Comparison of ENCODE assay signal across 23 mouse cellular contexts in the genomic region with DNA sequence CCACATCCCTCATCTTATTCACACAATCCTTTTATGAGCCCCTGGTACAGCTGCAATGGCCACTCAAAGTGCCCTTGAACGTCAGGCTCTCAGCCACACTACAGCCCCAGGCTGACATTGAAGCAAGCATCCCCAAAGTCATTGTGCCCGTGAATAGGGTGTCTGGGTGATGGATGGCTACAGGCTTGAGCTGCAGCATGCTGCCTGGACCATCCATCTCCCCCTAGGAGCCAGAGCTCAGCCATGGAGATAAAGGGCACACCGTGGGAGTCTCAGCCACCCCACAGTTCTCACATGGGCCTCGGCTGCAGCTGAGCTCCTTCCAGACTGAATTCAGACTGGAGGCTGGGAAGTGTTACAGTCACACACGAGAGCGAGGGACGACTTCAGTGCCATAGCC.
DNase-seq lines count a peak whose midpoint lies in the region; ATAC-seq lines count a peak whose summit lies in the region.
"Had no signal": no experiment of that assay in that cellular context is flagged by ENCODE, and none has a peak within 500 bp of the region (broad histone marks: within the 10 kb centered on the region; RNA-seq: fewer than 3 reads in every experiment).

No protein-coding gene starts in this region.

- H3K4me2 ChIP-seq in hindbrain, embryonic 12.5 days (replicated peaks): no peak overlapping the region
- no peak overlapping the region for H3K4me2 ChIP-seq in neural tube, embryonic 15.5 days
- H3K4me2 ChIP-seq: forebrain, embryonic 15.5 days; heart, embryonic 11.5 days; kidney, embryonic 15.5 days; liver, embryonic 13.5 days had no signal

- H3K4me3 ChIP-seq in megakaryocyte, embryonic 14.5 days (replicated peaks): peak overlapping the region; percentile 35
- H3K4me3 ChIP-seq in hindbrain, embryonic 12.5 days: no peak overlapping the region
- no peak overlapping the region for H3K4me3 ChIP-seq in neural tube, embryonic 15.5 days (replicated peaks)
- H3K4me3 ChIP-seq: forebrain, embryonic 15.5 days; kidney, embryonic 15.5 days; liver, embryonic 13.5 days; midbrain, embryonic 10.5 days had no signal

- H3K36me3 ChIP-seq in megakaryocyte, embryonic 14.5 days (replicated peaks; ENCODE audit: low read length): no peaks in the 10 kb centered on the region
- H3K36me3 ChIP-seq in hindbrain, embryonic 12.5 days: no peaks in the 10 kb centered on the region
- no peaks in the 10 kb centered on the region for H3K36me3 ChIP-seq in neural tube, embryonic 15.5 days
- H3K36me3 ChIP-seq: forebrain, embryonic 15.5 days; kidney, embryonic 15.5 days; liver, embryonic 13.5 days; midbrain, embryonic 10.5 days had no signal

- no peak overlapping the region for H3K9ac ChIP-seq in hindbrain, embryonic 12.5 days
- no peak overlapping the region for H3K9ac ChIP-seq in neural tube, embryonic 15.5 days (replicated peaks)
- H3K9ac ChIP-seq: forebrain, embryonic 15.5 days; kidney, embryonic 15.5 days; liver, embryonic 13.5 days had no signal

- peak overlapping the region; percentile 41; the same call in 1 of the 2 replicates for H3K27ac ChIP-seq in hindbrain, embryonic 12.5 days
- H3K27ac ChIP-seq in neural tube, embryonic 15.5 days (replicated peaks): no peak overlapping the region
- H3K27ac ChIP-seq: forebrain, embryonic 15.5 days; kidney, embryonic 15.5 days; liver, embryonic 13.5 days; midbrain, embryonic 10.5 days had no signal

- WGBS in hindbrain, embryonic 12.5 days: 28% methylated on average over 7 of the region's 7 CpGs
- WGBS in neural tube, embryonic 15.5 days: 5% methylated on average over 7 of the region's 7 CpGs

- ATAC-seq in megakaryocyte, adult 5-6 weeks (ENCODE audit: poor library complexity, severe bottlenecking): no peak
- ATAC-seq in hindbrain, embryonic 12.5 days (ENCODE audit: low FRiP score): peak; percentile 86
- ATAC-seq in neural tube, embryonic 15.5 days (ENCODE audit: low FRiP score): peak; percentile 83
- ATAC-seq: CD4-positive, CD25-positive, alpha-beta regulatory T cell, adult 4 months; forebrain, embryonic 15.5 days; intestine, embryonic 16.5 days had no signal

- no peaks in the 10 kb centered on the region for H3K4me1 ChIP-seq in megakaryocyte, embryonic 14.5 days
- peaks cover 15% of the 10 kb centered on the region for H3K4me1 ChIP-seq in hindbrain, embryonic 12.5 days
- peaks cover 14% of the 10 kb centered on the region for H3K4me1 ChIP-seq in neural tube, embryonic 15.5 days
- H3K4me1 ChIP-seq: kidney, embryonic 15.5 days; liver, embryonic 13.5 days; midbrain, embryonic 10.5 days had no signal

- peaks cover 2% of the 10 kb centered on the region for H3K27me3 ChIP-seq in megakaryocyte, embryonic 14.5 days (replicated peaks)
- H3K27me3 ChIP-seq in hindbrain, embryonic 12.5 days: no peaks in the 10 kb centered on the region
- H3K27me3 ChIP-seq in neural tube, embryonic 15.5 days (replicated peaks): no peaks in the 10 kb centered on the region
- H3K27me3 ChIP-seq: forebrain, embryonic 15.5 days; kidney, embryonic 15.5 days; liver, embryonic 13.5 days had no signal

- peaks cover 27% of the 10 kb centered on the region for H3K9me3 ChIP-seq in megakaryocyte, embryonic 14.5 days
- no peaks in the 10 kb centered on the region for H3K9me3 ChIP-seq in hindbrain, embryonic 12.5 days (replicated peaks)
- H3K9me3 ChIP-seq in neural tube, embryonic 15.5 days (replicated peaks): no peaks in the 10 kb centered on the region
- H3K9me3 ChIP-seq: forebrain, embryonic 15.5 days; kidney, embryonic 15.5 days; liver, embryonic 13.5 days; midbrain, embryonic 10.5 days had no signal

- DNase-seq in mesoderm, embryonic 11.5 days (ENCODE audit: low read depth, low spot score): peak; percentile 77
- no peak for DNase-seq in adrenal gland, adult 18-20 months (ENCODE audit: low spot score in 2 of 2)
- no peak for DNase-seq in ovary, postnatal 36 days (ENCODE audit: low spot score)
- DNase-seq in spleen, postnatal 4 days (ENCODE audit: low spot score in 2 of 2): no peak
- DNase-seq: adrenal gland, postnatal 36 days; cerebellum, adult 11 months; cerebellum, adult 9-11 months; gastrocnemius, postnatal 10 days; kidney, postnatal 36 days; liver, embryonic 13.5 days; lung, adult 2 months; lung, postnatal 14 days; right cerebral cortex, postnatal 14 days had no signal
